Mouse (Mus musculus): ENCODE measurements at regions not wholly inside any gene's neighbourhood (a gene's known extent, or its start where the extent isn't known, plus 50 kb on each side); places are given as distances from the start of the nearest gene placed in this dataset.

DNA sequence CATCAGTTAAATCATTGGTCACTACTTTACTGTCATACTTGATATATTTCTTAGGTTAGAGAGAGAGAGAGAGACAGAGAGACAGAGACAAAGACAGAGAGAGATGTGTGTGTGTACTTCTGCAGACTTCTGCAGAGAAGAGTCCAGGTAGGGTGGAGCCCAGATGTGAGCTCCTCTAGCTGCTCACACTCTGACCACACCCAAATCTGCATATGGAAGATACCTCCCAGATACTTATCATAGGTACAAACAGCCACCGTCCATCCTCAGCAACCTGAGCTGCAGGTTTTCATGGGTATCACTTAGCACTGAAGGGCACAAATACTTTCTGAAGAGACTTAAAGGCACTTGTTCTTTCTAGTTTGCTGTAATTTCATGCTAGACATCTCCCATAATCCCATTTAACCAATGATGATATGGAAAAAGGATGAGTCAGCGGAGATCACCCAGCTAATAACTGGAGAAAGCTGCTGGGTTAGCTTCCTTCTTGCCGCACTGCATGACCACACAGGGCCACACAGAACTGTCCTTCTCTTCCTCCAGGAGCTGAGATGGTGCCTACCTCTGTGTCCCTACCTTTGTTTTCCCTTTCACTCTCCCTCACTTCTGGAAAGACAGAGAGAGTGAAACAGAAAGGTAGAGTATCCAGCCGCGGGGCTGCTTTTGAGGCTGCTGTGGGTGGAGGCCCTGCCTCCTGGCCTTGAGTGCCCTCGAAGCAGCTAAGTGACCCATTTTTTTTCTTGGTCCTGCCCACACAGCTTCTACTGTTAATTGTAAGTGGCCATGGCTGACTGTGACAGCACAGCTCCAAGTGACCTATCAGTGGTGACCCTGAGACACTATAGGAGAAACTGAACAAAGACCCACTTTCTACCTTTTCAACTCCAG, 214.5 kb upstream of the Ankrd55 start:
- Histone ChIP-seq H3K27me3 (replicated peaks; ENCODE audit: control insufficient read depth, insufficient read depth, low read length) (no peaks in the 10 kb centered on the region), H3K36me3 (ENCODE audit: control insufficient read depth, insufficient read depth) (no peaks in the 10 kb centered on the region), H3K4me2 (ENCODE audit: low read length) (no peak overlapping the region), H3K9me3 (ENCODE audit: control insufficient read depth, low read length) (no peaks in the 10 kb centered on the region), H3K27ac (ENCODE audit: low read length) (no peak overlapping the region), H3K9ac (replicated peaks; ENCODE audit: low read depth, low read length) (no peak overlapping the region), H3K4me1 (replicated peaks; ENCODE audit: control insufficient read depth, insufficient read depth, low read length) (no peaks in the 10 kb centered on the region), H3K4me3 (replicated peaks; ENCODE audit: low read length) (no peak overlapping the region)
- WGBS, result 87% methylated on average over 6 of the region's 6 CpGs
- no peak for ATAC-seq

GRCm38 (mm10) chr13:112075847-112076479, 212.3 kb upstream of the Ankrd55 start:
- Histone ChIP-seq H3K4me3 (replicated peaks; ENCODE audit: low read length) (no peak overlapping the region), H3K9ac (replicated peaks; ENCODE audit: low read depth, low read length) (no peak overlapping the region), H3K27ac (ENCODE audit: low read length) (no peak overlapping the region), H3K27me3 (replicated peaks; ENCODE audit: control insufficient read depth, insufficient read depth, low read length) (no peaks in the 10 kb centered on the region), H3K4me1 (replicated peaks; ENCODE audit: control insufficient read depth, insufficient read depth, low read length) (no peaks in the 10 kb centered on the region), H3K36me3 (ENCODE audit: control insufficient read depth, insufficient read depth) (no peaks in the 10 kb centered on the region), H3K4me2 (ENCODE audit: low read length) (no peak overlapping the region), H3K9me3 (ENCODE audit: control insufficient read depth, low read length) (no peaks in the 10 kb centered on the region)
- ATAC-seq, result no peak
- WGBS, result 57% methylated on average over 5 of the region's 5 CpGs

DNA sequence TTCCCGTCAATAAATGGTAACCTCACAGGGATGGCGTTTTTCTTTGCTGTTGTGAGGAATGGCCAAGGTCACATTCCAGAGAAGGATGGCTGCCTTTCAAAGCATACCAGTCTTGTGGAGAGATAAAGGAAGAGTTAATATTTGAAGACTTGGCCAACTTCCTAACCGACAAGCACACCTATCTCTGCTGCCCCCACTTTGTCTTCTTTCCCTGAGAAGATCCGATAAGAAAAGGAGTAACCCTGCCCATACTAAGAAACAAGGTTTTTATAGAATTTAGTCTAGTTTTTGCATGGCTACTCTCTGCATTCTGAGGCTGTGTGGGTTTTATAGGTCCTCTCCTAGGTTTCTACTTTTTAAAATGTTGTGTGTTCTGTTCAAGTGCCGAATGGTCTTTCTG, 210.2 kb upstream of the Ankrd55 start:
- Histone ChIP-seq H3K4me2 (ENCODE audit: low read length) (no peak overlapping the region), H3K9ac (replicated peaks; ENCODE audit: low read depth, low read length) (no peak overlapping the region), H3K36me3 (ENCODE audit: control insufficient read depth, insufficient read depth) (no peaks in the 10 kb centered on the region), H3K4me3 (replicated peaks; ENCODE audit: low read length) (no peak overlapping the region), H3K27ac (ENCODE audit: low read length) (no peak overlapping the region), H3K9me3 (ENCODE audit: control insufficient read depth, low read length) (no peaks in the 10 kb centered on the region), H3K4me1 (replicated peaks; ENCODE audit: control insufficient read depth, insufficient read depth, low read length) (no peaks in the 10 kb centered on the region), H3K27me3 (replicated peaks; ENCODE audit: control insufficient read depth, insufficient read depth, low read length) (no peaks in the 10 kb centered on the region)
- 91% methylated on average over 5 of the region's 5 CpGs for WGBS
- no peak for ATAC-seq

DNA sequence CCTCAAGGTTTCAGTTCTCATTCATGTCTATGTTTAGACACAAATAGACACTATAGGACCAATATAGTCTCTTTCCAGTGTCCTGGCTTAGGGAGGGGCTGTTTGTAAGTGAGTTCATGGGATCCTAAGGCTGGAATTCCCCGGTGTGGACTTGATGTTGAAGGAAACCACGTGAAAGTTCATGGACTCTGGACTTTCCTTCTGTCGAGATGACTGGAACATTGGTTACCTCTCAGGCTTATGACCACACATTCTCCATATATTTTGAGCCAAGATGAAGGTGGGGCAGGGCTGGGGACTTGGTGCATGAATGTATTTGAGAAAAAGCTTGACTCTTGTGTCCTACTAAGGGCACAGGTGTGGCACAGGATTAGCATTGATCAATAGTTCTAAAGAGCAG, 206.3 kb upstream of the Ankrd55 start:
- H3K27ac ChIP-seq (ENCODE audit: low read length), result no peak overlapping the region
- H3K9ac ChIP-seq (replicated peaks; ENCODE audit: low read depth, low read length), result no peak overlapping the region
- H3K4me3 ChIP-seq (replicated peaks; ENCODE audit: low read length), result no peak overlapping the region
- H3K4me1 ChIP-seq (replicated peaks; ENCODE audit: control insufficient read depth, insufficient read depth, low read length), result 0 out of 2 replicates have a peak, but pooled peaks cover 2% of the 10 kb centered on the region
- H3K9me3 ChIP-seq (ENCODE audit: control insufficient read depth, low read length), result no peaks in the 10 kb centered on the region
- H3K36me3 ChIP-seq (ENCODE audit: control insufficient read depth, insufficient read depth), result no peaks in the 10 kb centered on the region
- no peak overlapping the region for H3K4me2 ChIP-seq (ENCODE audit: low read length)
- WGBS, result 89% methylated on average over 3 of the region's 3 CpGs
- ATAC-seq, result no peak
- H3K27me3 ChIP-seq (replicated peaks; ENCODE audit: control insufficient read depth, insufficient read depth, low read length), result no peaks in the 10 kb centered on the region; the same call in 1 of the 2 replicates

DNA sequence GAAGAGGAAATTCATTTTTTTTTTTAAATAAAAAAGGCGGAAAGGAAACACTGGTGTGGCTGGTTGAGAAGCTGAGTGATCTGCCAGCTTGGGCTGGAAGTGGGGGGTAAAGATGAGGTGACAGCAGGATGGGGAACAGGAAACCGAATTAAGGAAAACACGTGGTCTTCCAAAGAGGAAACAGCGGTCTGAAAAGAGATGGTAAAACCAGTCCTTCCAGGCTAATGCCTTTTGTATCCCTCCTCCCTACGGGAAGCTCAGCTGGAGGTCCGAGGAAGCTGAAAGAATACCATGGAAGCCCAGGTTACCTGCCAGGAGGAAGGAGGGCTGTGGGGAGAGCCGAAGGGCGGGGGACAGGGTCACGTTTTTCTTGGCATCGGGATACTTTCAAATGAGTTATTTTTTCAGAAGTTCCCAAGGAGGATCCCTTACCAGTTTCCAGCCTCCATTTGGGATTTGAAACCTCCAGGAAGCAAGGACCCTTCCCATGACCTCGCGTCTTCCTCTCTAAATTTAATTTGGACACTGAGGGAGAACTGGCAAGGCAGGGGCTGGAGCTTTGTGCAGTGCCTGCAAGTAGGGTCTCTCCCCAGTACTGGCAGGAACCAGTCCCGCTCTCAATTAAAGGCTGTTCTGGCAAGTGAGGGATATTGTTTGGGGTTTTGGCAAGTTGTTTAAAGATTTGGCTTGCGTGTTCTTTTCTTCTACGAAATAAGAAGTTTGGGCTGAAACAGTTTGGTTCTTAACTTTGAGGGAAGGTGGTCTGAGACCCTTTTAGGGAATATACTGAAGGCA, 203.6 kb upstream of the Ankrd55 start:
- ATAC-seq, result peak; percentile 75
- Histone ChIP-seq H3K9ac (replicated peaks; ENCODE audit: low read depth, low read length) (no peak overlapping the region), H3K4me2 (ENCODE audit: low read length) (no peak overlapping the region)

GRCm38 (mm10) chr13:112088312-112088771, 199.9 kb upstream of the Ankrd55 start:
- no peak overlapping the region for H3K27ac ChIP-seq (ENCODE audit: low read length)
- H3K27me3 ChIP-seq (replicated peaks; ENCODE audit: control insufficient read depth, insufficient read depth, low read length), result no peaks in the 10 kb centered on the region; the same call in 1 of the 2 replicates
- no peak overlapping the region for H3K4me3 ChIP-seq (replicated peaks; ENCODE audit: low read length)
- WGBS, result 29% methylated on average over 5 of the region's 5 CpGs
- H3K4me2 ChIP-seq (ENCODE audit: low read length), result no peak overlapping the region
- no peaks in the 10 kb centered on the region for H3K36me3 ChIP-seq (ENCODE audit: control insufficient read depth, insufficient read depth)
- no peak for ATAC-seq
- no peak overlapping the region for H3K9ac ChIP-seq (replicated peaks; ENCODE audit: low read depth, low read length)
- H3K9me3 ChIP-seq (ENCODE audit: control insufficient read depth, low read length), result no peaks in the 10 kb centered on the region
- H3K4me1 ChIP-seq (replicated peaks; ENCODE audit: control insufficient read depth, insufficient read depth, low read length), result 0 out of 2 replicates have a peak, but pooled peaks cover 2% of the 10 kb centered on the region

More for the DNA sequence above, 203.6 kb upstream of the Ankrd55 start:
- no peak overlapping the region for H3K4me3 ChIP-seq (replicated peaks; ENCODE audit: low read length)
- 40% methylated on average over 15 of the region's 15 CpGs for WGBS
- H3K36me3 ChIP-seq (ENCODE audit: control insufficient read depth, insufficient read depth), result no peaks in the 10 kb centered on the region
- 0 out of 2 replicates have a peak, but pooled peaks cover 2% of the 10 kb centered on the region for H3K4me1 ChIP-seq (replicated peaks; ENCODE audit: control insufficient read depth, insufficient read depth, low read length)
- no peaks in the 10 kb centered on the region for H3K9me3 ChIP-seq (ENCODE audit: control insufficient read depth, low read length)
- no peak overlapping the region for H3K27ac ChIP-seq (ENCODE audit: low read length)
- H3K27me3 ChIP-seq (replicated peaks; ENCODE audit: control insufficient read depth, insufficient read depth, low read length), result no peaks in the 10 kb centered on the region; the same call in 1 of the 2 replicates

- Histone ChIP-seq H3K4me2 (ENCODE audit: low read length) (no peak overlapping the region), H3K9me3 (ENCODE audit: control insufficient read depth, low read length) (no peaks in the 10 kb centered on the region), H3K9ac (replicated peaks; ENCODE audit: low read depth, low read length) (no peak overlapping the region), H3K27ac (ENCODE audit: low read length) (no peak overlapping the region), H3K36me3 (ENCODE audit: control insufficient read depth, insufficient read depth) (no peaks in the 10 kb centered on the region), H3K4me3 (replicated peaks; ENCODE audit: low read length) (no peak overlapping the region), H3K4me1 (replicated peaks; ENCODE audit: control insufficient read depth, insufficient read depth, low read length) (no peaks in the 10 kb centered on the region), H3K27me3 (replicated peaks; ENCODE audit: control insufficient read depth, insufficient read depth, low read length) (no peaks in the 10 kb centered on the region)
- 82% methylated on average over 8 of the region's 8 CpGs for WGBS
- no peak for ATAC-seq
These were observed 197.5 kb upstream of the Ankrd55 start for GRCm38 (mm10) chr13:112090737-112091136.

DNA sequence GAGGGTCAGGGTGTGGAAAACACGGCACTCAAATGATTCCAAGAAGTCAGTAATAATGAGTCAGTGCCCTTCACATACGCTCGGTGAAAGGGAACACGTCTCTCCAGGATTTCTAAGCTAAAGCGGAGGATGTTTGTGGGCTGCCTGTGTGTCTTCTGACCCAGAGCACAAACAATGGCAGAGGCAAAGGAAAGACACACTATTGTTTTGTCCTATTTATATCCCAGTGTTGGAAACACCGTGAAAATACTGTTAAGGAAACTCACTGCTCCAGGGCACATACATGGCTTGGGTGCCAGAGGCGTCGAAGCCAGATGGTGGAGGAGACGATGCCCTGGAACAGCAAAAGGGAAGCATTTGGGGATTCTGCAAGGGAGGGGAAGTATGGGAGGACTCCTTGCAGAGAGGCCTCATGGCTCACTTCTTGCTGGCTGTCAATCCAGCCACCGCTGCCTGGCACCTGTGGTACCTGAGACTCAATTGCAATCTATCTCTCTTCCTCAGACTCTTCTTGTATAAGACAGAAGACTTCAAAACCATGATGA, 192.6 kb upstream of the Ankrd55 start:
- Histone ChIP-seq H3K9ac (replicated peaks; ENCODE audit: low read depth, low read length) (no peak overlapping the region), H3K9me3 (ENCODE audit: control insufficient read depth, low read length) (no peaks in the 10 kb centered on the region), H3K36me3 (ENCODE audit: control insufficient read depth, insufficient read depth) (no peaks in the 10 kb centered on the region), H3K4me1 (replicated peaks; ENCODE audit: control insufficient read depth, insufficient read depth, low read length) (peaks cover 8% of the 10 kb centered on the region), H3K27me3 (replicated peaks; ENCODE audit: control insufficient read depth, insufficient read depth, low read length) (no peaks in the 10 kb centered on the region), H3K4me2 (ENCODE audit: low read length) (no peak overlapping the region), H3K27ac (ENCODE audit: low read length) (no peak overlapping the region), H3K4me3 (replicated peaks; ENCODE audit: low read length) (no peak overlapping the region)
- 72% methylated on average over 10 of the region's 10 CpGs for WGBS
- no peak for ATAC-seq

Measured in forebrain, embryonic 16.5 days (tissue).